Mouse (Mus musculus) brain, embryonic 18.5 days (tissue): Measurements from ENCODE around the gene Kctd7.

ENCODE experiments used
- DNase-seq: peaks from one replicate; pipeline ENCODE4 v3.0.0-alpha.2; 2012; ENCODE audit warnings: low read depth, low spot score

The Kctd7 gene

GRCm38 (mm10) chr5:130190909-130191308 lies 46.2 kb downstream of the Kctd7 start:
- DNase-seq: no peak

- no peak for DNase-seq
Measured at GRCm38 (mm10) chr5:130191865-130192264, 47.2 kb downstream of the Kctd7 start.

DNA sequence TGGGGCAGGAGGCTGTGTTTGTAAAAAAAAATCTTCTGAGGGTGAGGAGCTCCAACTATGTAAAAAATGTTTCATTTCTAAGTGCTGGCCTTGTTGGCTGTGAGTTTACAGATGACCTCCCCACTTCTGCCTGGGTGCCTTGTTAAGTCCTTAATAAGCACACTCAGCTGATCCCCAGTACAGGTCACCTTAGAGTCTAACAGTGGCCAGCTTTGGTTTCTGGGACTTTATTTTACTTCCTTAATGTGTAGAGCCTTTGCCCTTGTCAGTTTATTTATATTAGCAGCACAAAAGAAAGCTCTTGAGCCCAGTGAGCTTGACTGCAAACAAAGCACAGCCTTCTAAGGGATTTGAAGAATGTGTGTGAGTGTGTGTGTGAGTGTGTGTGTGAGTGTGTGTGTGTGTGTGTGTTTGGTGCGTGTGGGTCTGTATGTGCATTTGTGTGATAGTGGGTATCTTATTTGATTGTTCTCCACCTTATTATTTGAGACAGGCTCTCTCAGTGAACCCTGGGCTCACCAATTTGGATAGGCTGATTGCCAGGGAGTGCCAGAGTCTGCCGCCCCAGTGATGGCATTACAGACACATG lies 47.8 kb downstream of the Kctd7 start:
- no peak for DNase-seq

- no peak for DNase-seq
Measured at GRCm38 (mm10) chr5:130193760-130194159, 49.1 kb downstream of the Kctd7 start.

DNA sequence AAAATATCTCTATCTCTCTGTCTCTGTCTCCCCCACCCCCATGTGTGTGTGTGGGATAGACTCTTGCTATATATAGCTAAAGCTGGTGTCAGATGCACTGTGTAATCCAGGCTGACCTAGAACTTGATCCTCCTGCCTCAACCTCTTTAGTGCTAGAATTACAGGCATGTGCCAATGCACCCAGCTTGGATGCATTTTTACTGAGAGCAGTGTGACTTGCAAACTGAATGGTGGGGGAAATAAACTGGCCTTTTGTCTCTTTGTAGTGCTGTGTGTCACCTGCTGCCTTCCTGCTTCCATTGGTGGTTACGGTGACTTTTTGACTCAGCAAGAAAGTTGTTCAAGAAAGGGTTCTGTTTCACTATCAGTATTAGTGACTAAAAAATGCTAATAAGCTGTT lies 51.6 kb downstream of the Kctd7 start:
- no peak for DNase-seq

- no peak for DNase-seq
Measured at GRCm38 (mm10) chr5:130197454-130197853, 52.8 kb downstream of the Kctd7 start.

DNA sequence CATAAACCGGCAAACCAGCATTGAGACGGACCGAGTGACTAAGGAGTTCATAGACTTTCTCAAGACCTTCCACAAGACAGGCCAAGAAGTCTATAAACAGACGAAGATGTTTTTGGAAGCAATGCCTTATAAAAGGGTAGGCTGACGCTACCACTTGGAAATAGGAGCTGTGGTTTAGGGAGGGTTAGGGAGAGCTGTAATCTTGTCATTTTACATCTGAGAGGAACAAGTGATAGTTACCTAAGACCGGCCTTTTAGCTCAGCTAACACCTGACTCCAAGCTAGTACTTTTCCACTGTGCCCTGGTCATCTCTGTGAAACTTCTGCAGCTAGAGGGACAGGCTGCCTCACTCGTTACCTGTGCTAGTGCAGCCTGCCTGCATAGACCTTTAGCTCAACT lies 53.3 kb downstream of the Kctd7 start:
- no peak for DNase-seq

DNA sequence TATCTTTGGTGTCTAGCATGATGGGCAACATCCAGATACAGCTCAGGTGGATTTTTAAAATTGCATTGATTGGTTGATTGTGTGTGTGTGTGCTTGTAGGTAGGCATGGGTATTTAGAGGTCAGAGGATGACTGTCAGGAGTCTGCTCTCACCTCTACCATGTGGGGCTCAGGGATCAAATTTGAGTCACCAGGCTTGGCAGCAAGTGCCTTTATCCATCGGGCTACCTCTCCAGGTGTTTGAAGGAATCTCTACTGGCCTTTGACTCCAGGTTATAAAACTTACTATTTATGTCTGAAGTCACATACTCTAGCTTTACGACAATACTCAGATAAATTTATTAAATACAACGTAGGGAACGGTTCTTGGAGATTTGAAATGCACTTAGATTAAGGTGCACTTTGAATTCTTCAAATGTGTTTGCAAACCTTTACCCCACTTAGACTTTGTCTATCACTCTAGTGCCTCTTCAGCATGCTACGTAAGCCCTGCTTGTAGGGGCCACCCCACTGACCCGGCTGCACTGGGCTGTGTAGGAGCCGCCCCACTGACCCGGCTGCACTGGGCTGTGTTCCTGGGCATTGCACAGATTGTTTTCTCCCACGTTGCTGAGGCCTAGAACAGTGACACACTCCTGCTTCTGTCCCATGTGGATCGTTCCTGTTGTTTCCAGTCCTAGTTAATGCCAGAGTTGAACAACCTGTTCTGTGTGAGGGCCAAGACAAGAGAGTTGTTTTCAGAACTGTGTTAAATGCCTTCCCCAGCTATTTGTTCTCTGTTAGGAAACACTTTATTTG lies 55.8 kb downstream of the Kctd7 start:
- no peak for DNase-seq

DNA sequence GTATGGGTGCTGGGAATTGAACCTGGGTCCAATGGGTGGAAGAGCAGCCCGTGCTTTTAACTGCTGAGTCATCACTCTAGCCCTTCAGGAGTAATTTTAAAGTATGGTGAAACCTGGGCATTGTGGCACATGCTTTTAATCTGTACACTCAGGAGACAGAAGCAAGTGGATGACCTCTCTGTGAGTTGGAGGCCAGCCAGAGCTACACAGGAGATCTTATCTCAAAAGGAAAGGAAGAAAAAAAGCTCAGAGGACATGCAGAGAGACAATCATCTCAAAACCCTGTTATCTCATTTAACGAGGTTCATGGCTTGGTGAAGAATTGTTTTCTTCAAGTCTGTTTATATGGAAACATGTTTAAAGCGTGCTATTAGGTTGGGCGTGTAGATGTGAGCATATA lies 59.3 kb downstream of the Kctd7 start:
- DNase-seq: no peak

GRCm38 (mm10) chr5:130204560-130204959 lies 59.9 kb downstream of the Kctd7 start:
- no peak for DNase-seq
